20 mouse cellular contexts compared by ENCODE assay signal in the genomic region with DNA sequence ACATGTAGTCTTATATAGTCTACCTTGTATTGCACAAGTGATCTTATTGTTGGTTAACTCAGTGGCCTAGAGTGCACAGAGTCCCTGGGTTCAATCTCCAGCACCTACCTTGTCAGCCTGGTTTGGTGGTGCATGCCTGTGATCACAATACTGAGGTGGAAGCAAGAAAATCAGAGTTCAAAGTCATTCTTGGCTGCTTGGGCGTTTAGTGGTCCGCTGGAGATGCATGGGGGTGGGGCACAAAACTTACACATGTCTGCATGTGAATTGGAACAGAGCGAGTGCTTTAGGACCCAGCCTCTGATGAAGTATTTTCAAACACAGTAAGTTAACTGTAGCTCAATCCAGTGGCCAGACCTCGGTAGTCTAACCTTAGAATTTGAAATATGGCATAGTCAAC. TPM values are rescaled to one million over a fixed set of nuclear protein-coding genes. Genes with fewer than 3 reads are reported as not detected.
A peak's percentile ranks its signal among the peaks of the same experiment; 100 is the strongest.
DNase-seq lines count a peak whose midpoint lies in the region; TF ChIP-seq lines count a peak whose summit lies in the region.
"Had no signal": no experiment of that assay in that cellular context is flagged by ENCODE, and none has a peak within 500 bp of the region (broad histone marks: within the 10 kb centered on the region; RNA-seq: fewer than 3 reads in every experiment).

No protein-coding gene starts in this region.

- H3K27me3 ChIP-seq in E14TG2a.4 (ENCODE audit: insufficient read depth, low read length) (no peaks in the 10 kb centered on the region), MEL (ENCODE audit: control insufficient read depth in 1 of 2, insufficient read depth in 2 of 2, low read length in 2 of 2) (no peaks in the 10 kb centered on the region)
- H3K27me3 ChIP-seq: forebrain, embryonic 13.5 days; hindbrain, embryonic 13.5 days; intestine, embryonic 15.5 days had no signal

- H3K9ac ChIP-seq in MEL (ENCODE audit: control insufficient read depth, low read depth, low read length, poor library complexity, severe bottlenecking): peak overlapping the region; percentile 22; the same call in 1 of the 2 replicates
- H3K9ac ChIP-seq: forebrain, embryonic 13.5 days; hindbrain, embryonic 13.5 days; intestine, embryonic 15.5 days had no signal

- DNase-seq in kidney, postnatal 36 days: peak; percentile 12 to 24
- no peak for DNase-seq in kidney, adult 18-20 months
- no peak for DNase-seq in MEL (ENCODE audit: low read depth, low spot score)
- peak; percentile 40 for DNase-seq in yolk sac, embryonic 10.5 days (ENCODE audit: low spot score)
- DNase-seq in left cerebral cortex, adult 18-20 months (ENCODE audit: low spot score in 2 of 2): no peak
- no peak for DNase-seq in B cell, adult 2 months
- DNase-seq: adrenal gland, postnatal 10 days; adrenal gland, postnatal 36 days; cerebellum, adult 18-20 months; cerebellum, adult 9-10 months; cerebellum, postnatal 14 days; gastrocnemius, postnatal 25 days; heart, adult 2 months; kidney, adult 11 months had no signal

- peak overlapping the region; percentile 35 for H3K4me3 ChIP-seq in E14TG2a.4 (replicated peaks; ENCODE audit: low read length)
- H3K4me3 ChIP-seq in MEL (ENCODE audit: control insufficient read depth in 1 of 2, insufficient read depth in 1 of 2, low read depth in 2 of 2, low read length in 2 of 2): no peak overlapping the region
- H3K4me3 ChIP-seq: forebrain, embryonic 10.5 days; forebrain, embryonic 13.5 days; heart, adult 2 months; hindbrain, embryonic 10.5 days; hindbrain, embryonic 13.5 days; intestine, embryonic 15.5 days had no signal

- no peak for TF ChIP-seq EP300 in MEL (IDR thresholded peaks at IDR 0.05; ENCODE audit: low read depth in 1 of 2, low read length in 2 of 2)

- no peak for TF ChIP-seq RAD21 in MEL (IDR thresholded peaks at IDR 0.05; ENCODE audit: low read depth, low read length)

- TF ChIP-seq POLR2A in MEL (IDR thresholded peaks at IDR 0.05; ENCODE audit: control insufficient read depth in 1 of 2, insufficient read depth in 1 of 2, low read depth in 1 of 2, low read length in 2 of 2, poor library complexity in 1 of 2): no peak

- no peak for TF ChIP-seq CTCF in E14TG2a.4 (conservative IDR thresholded peaks at IDR 0.05; ENCODE audit: low read length)
- TF ChIP-seq CTCF in MEL (IDR thresholded peaks at IDR 0.05 in 2 of 3, conservative IDR thresholded peaks at IDR 0.05 in 1 of 3; ENCODE audit: control insufficient read depth in 1 of 3, insufficient read depth in 1 of 3, low read depth in 2 of 3, low read length in 3 of 3, poor library complexity in 1 of 3, severe bottlenecking in 1 of 3): no peak

- H3K4me1 ChIP-seq in E14TG2a.4 (replicated peaks; ENCODE audit: low read depth, low read length): peaks cover 89% of the 10 kb centered on the region
- peaks cover 7 to 17% of the 10 kb centered on the region in 2 experiments for H3K4me1 ChIP-seq in MEL (ENCODE audit: control insufficient read depth in 1 of 2, insufficient read depth in 2 of 2, low read length in 2 of 2)
- H3K4me1 ChIP-seq: intestine, embryonic 15.5 days had no signal

- H3K79me2 ChIP-seq in MEL (ENCODE audit: control insufficient read depth, insufficient read depth, low read length, poor library complexity): peaks cover 81% of the 10 kb centered on the region

- peaks cover 90% of the 10 kb centered on the region for H3K36me3 ChIP-seq in E14TG2a.4 (ENCODE audit: insufficient read depth, low read length)
- peaks cover 63 to 69% of the 10 kb centered on the region in 2 experiments for H3K36me3 ChIP-seq in MEL (ENCODE audit: control insufficient read depth in 1 of 2, insufficient read depth in 2 of 2, low read length in 2 of 2)

- H3K27ac ChIP-seq in MEL (ENCODE audit: control insufficient read depth, low read depth, low read length): 0 out of 2 replicates have a peak overlapping the region, but pooled peaks have one; percentile 17
- H3K27ac ChIP-seq: forebrain, embryonic 10.5 days; forebrain, embryonic 13.5 days; heart, adult 2 months; hindbrain, embryonic 10.5 days; hindbrain, embryonic 13.5 days; intestine, embryonic 15.5 days had no signal

- H3K9me3 ChIP-seq in E14TG2a.4 (ENCODE audit: low read length): no peaks in the 10 kb centered on the region
- no peaks in the 10 kb centered on the region for H3K9me3 ChIP-seq in MEL (replicated peaks; ENCODE audit: insufficient read depth, low read length)
- H3K9me3 ChIP-seq: forebrain, embryonic 10.5 days; forebrain, embryonic 13.5 days; hindbrain, embryonic 10.5 days; hindbrain, embryonic 13.5 days; intestine, embryonic 15.5 days had no signal

TF ChIP-seq in MEL, 35 proteins besides CTCF, POLR2A, EP300 and RAD21:
- TF ChIP-seq ZMIZ1 (IDR thresholded peaks at IDR 0.05; ENCODE audit: low read depth, low read length) (0 out of 2 replicates have a peak, but pooled peaks have one; percentile 12), MYC (IDR thresholded peaks at IDR 0.05; ENCODE audit: low read depth, low read length) (no peak)
TF ChIP-seq in MEL: peak in this region for 1.

RNA-seq across cellular contexts. Expression of a gene that starts 5.6 kb away (rescaled TPM):
- 561 and 633 TPM in 2 replicates for total RNA-seq in MEL (2012; rRNA removed)
- 100 to 1,000 TPM; 464 to 790 TPM for polyA plus RNA-seq in MEL (2012; ENCODE audit: insufficient read depth in 1 of 2, insufficient read length in 2 of 2, low read depth in 1 of 2, low replicate concordance in 2 of 2, missing spikeins in 1 of 2)
- total RNA-seq in left cerebral cortex, adult 18-20 months (2021): 100 to 1,000 TPM; 173 to 179 TPM

RNA-seq across cellular contexts. Expression of a gene that starts 21.0 kb away (rescaled TPM):
- total RNA-seq in MEL (2012; rRNA removed): 0.16 and 0.42 TPM in 2 replicates
- polyA plus RNA-seq in MEL (2012; ENCODE audit: insufficient read depth in 1 of 2, insufficient read length in 2 of 2, low read depth in 1 of 2, low replicate concordance in 2 of 2, missing spikeins in 1 of 2): 1 to 10 TPM in 1 of 2 experiments, not detected in 1; 3.1 TPM
- 10 to 100 TPM; 16.0 to 21.8 TPM for total RNA-seq in left cerebral cortex, adult 18-20 months (2021)

RNA-seq across cellular contexts. Expression of a gene that starts 51.2 kb away (rescaled TPM):
- 0.08 TPM in 1 of 2 replicates, not detected in the other for total RNA-seq in MEL (2012; rRNA removed)
- polyA plus RNA-seq in MEL (2012; ENCODE audit: insufficient read depth in 1 of 2, insufficient read length in 2 of 2, low read depth in 1 of 2, low replicate concordance in 2 of 2, missing spikeins in 1 of 2): not detected
- under 1 TPM in 1 of 2 experiments, not detected in 1; 0.26 TPM for total RNA-seq in left cerebral cortex, adult 18-20 months (2021)

RNA-seq across cellular contexts. Expression of a gene that starts 56.8 kb away (rescaled TPM):
- total RNA-seq in MEL (2012; rRNA removed): 26.5 and 29.3 TPM in 2 replicates
- polyA plus RNA-seq in MEL (2012; ENCODE audit: insufficient read depth in 1 of 2, insufficient read length in 2 of 2, low read depth in 1 of 2, low replicate concordance in 2 of 2, missing spikeins in 1 of 2): 10 to 100 TPM in 1 of 2 experiments, not detected in 1; 35.4 TPM
- 100 to 1,000 TPM; 153 to 163 TPM for total RNA-seq in left cerebral cortex, adult 18-20 months (2021)

Comparison
In these comparisons a context has a peak if more than half of its experiments do, and no peak if none do; other contexts are left out.
1. DNase-seq: peak in kidney, postnatal 36 days (2 of 2) and yolk sac, embryonic 10.5 days (single experiment); none in kidney, adult 18-20 months (single experiment), MEL (single experiment), left cerebral cortex, adult 18-20 months (0 of 2) and B cell, adult 2 months (0 of 2).
2. RNA of a gene that starts 21.0 kb away (total RNA-seq): 16.0 to 21.8 TPM in left cerebral cortex, adult 18-20 months; 0.16 to 0.42 TPM in MEL; every median in the first group is over 10 times any median in the second.